Mouse (Mus musculus) intestine, postnatal 0 days (tissue): Measurements from ENCODE around the gene Rnf180. TPM values are rescaled to one million over a fixed set of nuclear protein-coding genes. Genes with fewer than 3 reads are reported as not detected.
A peak's percentile ranks its signal among the peaks of the same experiment; 100 is the strongest.

Experiments
- ATAC-seq: fragments of 200-750 bp; cut with Nextera tagmentation; 2 replicates; pipeline ENCODE4 v1.8.0; 2017; ENCODE audit warnings: mild to moderate bottlenecking, moderate TSS enrichment, moderate library complexity
- H3K27ac ChIP-seq: fragments of 300-500 bp; sonication (generic); 2 replicates; pipeline ENCODE4 v1.5.1; 2014; ENCODE audit warnings: mild to moderate bottlenecking, low read depth, low read length, moderate library complexity
- H3K27me3 ChIP-seq: fragments of 300-500 bp; sonication (generic); replicated peaks from 2 replicates; pipeline ENCODE4 v1.6.1; 2014; ENCODE audit warnings: low read length, mixed read lengths; ENCODE audit not compliant: control insufficient read depth, insufficient read depth
- H3K36me3 ChIP-seq: fragments of 300-500 bp; sonication (generic); 2 replicates; pipeline ENCODE4 v1.6.1; 2014; ENCODE audit warnings: mild to moderate bottlenecking, moderate library complexity; ENCODE audit not compliant: control insufficient read depth, insufficient read depth
- H3K4me1 ChIP-seq: fragments of 300-500 bp; sonication (generic); replicated peaks from 2 replicates; pipeline ENCODE4 v1.6.1; 2014; ENCODE audit warnings: antibody characterized with exemption, low read length, mixed read lengths; ENCODE audit not compliant: control insufficient read depth, insufficient read depth
- H3K4me2 ChIP-seq: fragments of 300-500 bp; sonication (generic); replicated peaks from 2 replicates; pipeline ENCODE4 v1.6.1; 2014; ENCODE audit warnings: low read depth, mild to moderate bottlenecking, moderate library complexity
- H3K4me3 ChIP-seq: fragments of 300-500 bp; sonication (generic); 2 replicates; pipeline ENCODE4 v1.5.1; 2014; ENCODE audit warnings: low read depth, low read length
- H3K9ac ChIP-seq: fragments of 300-500 bp; sonication (generic); 2 replicates; pipeline ENCODE4 v1.6.1; 2014; ENCODE audit warnings: mild to moderate bottlenecking, low read depth, low read length
- H3K9me3 ChIP-seq: fragments of 300-500 bp; sonication (generic); 2 replicates; pipeline ENCODE4 v1.6.1; 2016; ENCODE audit warnings: mixed run types; ENCODE audit not compliant: control insufficient read depth
- CTCF ChIP-seq: sonication (generic); IDR thresholded peaks from 2 replicates; pipeline ENCODE4 v1.5.1; 2016; ENCODE audit warnings: low read depth, mild to moderate bottlenecking, control low read depth, antibody characterized with exemption, moderate library complexity
- WGBS: fragments of 180-500 bp; shearing (Covaris S2); extraction: QIAGEN DNeasy Blood & Tissue Kit; methylation state at CpG from one replicate; pipeline ENCODE4 v1.1.7; 2014; 5-methylcytosine and 5-hydroxymethylcytosine counted together
- polyA plus RNA-seq: library from polyadenylated mRNA; unstranded; fragments of >200 nt; fragmentation: Nextera tagmentation; extraction: Ambion mirVana; gene quantifications from 2 replicates; pipeline ENCODE4 v1.2.1, GENCODE M21; 2015

Gene Rnf180
- polyA plus RNA-seq, 1 experiment from 2014 or later: 1.3 TPM

DNA sequence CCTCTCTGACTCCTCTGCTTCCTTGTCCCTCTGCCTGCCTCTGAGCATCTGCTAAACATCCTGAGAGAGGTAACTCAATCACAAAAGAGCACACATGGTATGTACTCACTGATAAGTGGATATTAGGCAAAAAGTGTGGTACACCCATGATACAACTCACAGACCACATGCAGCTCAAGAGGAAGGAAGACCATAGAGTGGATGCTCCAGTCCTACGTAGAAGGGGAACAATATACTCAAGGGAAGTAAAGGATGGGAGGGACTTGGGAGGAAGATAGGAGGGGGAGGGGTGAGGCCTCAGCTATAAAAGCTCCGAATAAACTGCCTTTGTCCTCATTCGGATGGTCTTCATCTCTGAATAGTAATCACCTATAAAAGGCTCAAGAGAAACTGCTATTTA lies 96.6 kb downstream of the Rnf180 start:
- no peak overlapping the region for H3K4me3 ChIP-seq

DNA sequence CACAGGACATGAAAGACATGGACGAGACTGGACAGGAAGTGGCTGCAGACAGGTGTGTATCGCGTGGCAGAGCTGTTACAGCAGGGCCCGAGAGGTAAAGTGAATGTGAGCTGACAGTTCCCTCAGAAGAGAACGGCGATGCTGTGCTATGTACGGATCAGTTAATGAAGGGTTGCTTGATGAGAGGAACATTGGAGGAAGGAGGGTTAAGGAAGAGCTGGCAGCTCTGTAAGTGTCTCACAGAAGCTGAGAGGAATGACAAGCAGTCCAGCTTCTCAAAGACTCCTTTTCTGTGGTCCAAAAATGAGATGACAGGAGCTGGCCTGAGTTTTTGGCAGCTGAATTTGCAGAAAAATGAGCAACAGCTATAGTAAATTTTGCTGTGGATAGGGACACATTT lies 101.0 kb downstream of the Rnf180 start:
- H3K4me1 ChIP-seq: no peaks in the 10 kb centered on the region
- H3K27me3 ChIP-seq: no peaks in the 10 kb centered on the region
- H3K27ac ChIP-seq: no peak overlapping the region
- no peak overlapping the region for H3K4me2 ChIP-seq
- no peaks in the 10 kb centered on the region for H3K36me3 ChIP-seq
- H3K9me3 ChIP-seq: no peaks in the 10 kb centered on the region
- no peak overlapping the region for H3K4me3 ChIP-seq
- no peak for TF ChIP-seq CTCF
- no peak for ATAC-seq
- WGBS: 77% methylated on average over 7 of the region's 7 CpGs
- H3K9ac ChIP-seq: no peak overlapping the region

More for the DNA sequence above, 96.6 kb downstream of the Rnf180 start:
- Histone ChIP-seq H3K27ac (no peak overlapping the region), H3K27me3 (no peaks in the 10 kb centered on the region), H3K4me1 (no peaks in the 10 kb centered on the region), H3K4me2 (no peak overlapping the region), H3K9ac (no peak overlapping the region), H3K36me3 (no peaks in the 10 kb centered on the region), H3K9me3 (no peaks in the 10 kb centered on the region)
- no peak for TF ChIP-seq CTCF
- ATAC-seq: no peak
- WGBS: 39% methylated on average over 3 of the region's 3 CpGs

DNA sequence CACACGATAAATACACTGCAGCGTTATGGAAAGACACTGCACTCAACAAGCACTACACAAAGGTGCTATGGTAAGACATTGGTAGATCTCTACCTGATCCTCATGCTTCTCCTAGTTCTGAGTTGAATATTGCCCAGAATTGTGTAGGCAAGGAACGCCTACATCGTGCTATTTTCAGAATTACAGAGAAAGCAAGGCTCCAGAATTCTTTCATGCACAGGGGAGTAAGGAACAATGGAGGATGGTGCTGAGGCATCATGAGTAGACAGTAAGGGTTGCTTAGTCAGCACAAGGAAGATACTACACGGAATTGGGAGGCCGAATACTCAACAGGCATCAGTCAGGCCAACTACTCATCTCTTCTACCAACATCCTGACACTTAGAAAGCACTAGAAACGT lies 105.9 kb downstream of the Rnf180 start:
- Histone ChIP-seq H3K4me2 (no peak overlapping the region), H3K4me3 (no peak overlapping the region), H3K4me1 (no peaks in the 10 kb centered on the region), H3K9ac (no peak overlapping the region), H3K27me3 (no peaks in the 10 kb centered on the region), H3K9me3 (no peaks in the 10 kb centered on the region), H3K27ac (no peak overlapping the region), H3K36me3 (no peaks in the 10 kb centered on the region)
- no peak for ATAC-seq
- no peak for TF ChIP-seq CTCF
- 89% methylated on average over 7 of the region's 7 CpGs for WGBS

DNA sequence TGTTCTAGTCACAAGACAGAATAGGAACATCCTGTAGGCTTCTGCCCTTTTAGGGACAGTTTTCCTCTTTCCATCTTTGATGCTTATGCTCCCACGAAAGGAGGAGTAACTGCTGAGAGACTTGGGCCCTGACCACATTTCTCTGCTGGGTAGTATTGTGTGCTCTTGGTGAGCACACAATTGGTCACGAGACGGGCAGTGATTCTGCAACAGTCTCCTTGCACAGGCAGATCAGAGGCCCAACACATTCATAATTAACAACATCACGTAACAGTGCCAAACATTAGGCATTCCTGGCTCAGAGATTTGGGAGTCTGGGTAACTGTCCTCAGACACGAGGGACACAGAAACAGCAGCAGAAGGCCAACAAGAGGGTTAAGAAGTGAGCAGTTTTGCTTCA lies 113.8 kb downstream of the Rnf180 start:
- no peak for ATAC-seq
- Histone ChIP-seq H3K9ac (no peak overlapping the region), H3K4me3 (no peak overlapping the region), H3K4me2 (no peak overlapping the region), H3K9me3 (no peaks in the 10 kb centered on the region), H3K4me1 (no peaks in the 10 kb centered on the region), H3K36me3 (no peaks in the 10 kb centered on the region), H3K27ac (no peak overlapping the region), H3K27me3 (no peaks in the 10 kb centered on the region)
- no peak for TF ChIP-seq CTCF
- 89% methylated on average over 5 of the region's 5 CpGs for WGBS

DNA sequence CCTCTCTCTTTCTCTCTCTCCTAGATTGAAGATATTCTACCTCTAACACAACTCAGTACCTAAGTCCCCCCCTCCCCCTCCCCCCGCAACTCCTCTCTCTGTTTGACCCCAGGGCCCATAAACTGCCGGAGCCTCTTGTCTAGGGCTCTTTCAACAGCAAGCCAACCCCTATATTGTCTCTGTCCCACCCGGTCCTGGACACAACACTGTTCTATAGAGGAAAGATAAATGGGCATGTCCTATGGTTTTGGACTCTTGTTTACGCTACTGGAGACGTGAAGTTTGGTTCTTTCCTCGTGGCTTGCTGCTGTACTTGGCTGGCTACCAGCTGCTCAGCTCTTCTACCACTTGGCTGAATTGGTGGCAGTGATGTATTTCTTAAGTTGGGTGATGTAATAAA lies 129.2 kb downstream of the Rnf180 start:
- Histone ChIP-seq H3K36me3 (no peaks in the 10 kb centered on the region), H3K4me1 (no peaks in the 10 kb centered on the region), H3K27ac (no peak overlapping the region), H3K4me2 (no peak overlapping the region), H3K9ac (no peak overlapping the region), H3K9me3 (no peaks in the 10 kb centered on the region), H3K4me3 (no peak overlapping the region), H3K27me3 (no peaks in the 10 kb centered on the region)
- WGBS: 63% methylated on average over 6 of the region's 6 CpGs
- TF ChIP-seq CTCF: no peak
- ATAC-seq: no peak

DNA sequence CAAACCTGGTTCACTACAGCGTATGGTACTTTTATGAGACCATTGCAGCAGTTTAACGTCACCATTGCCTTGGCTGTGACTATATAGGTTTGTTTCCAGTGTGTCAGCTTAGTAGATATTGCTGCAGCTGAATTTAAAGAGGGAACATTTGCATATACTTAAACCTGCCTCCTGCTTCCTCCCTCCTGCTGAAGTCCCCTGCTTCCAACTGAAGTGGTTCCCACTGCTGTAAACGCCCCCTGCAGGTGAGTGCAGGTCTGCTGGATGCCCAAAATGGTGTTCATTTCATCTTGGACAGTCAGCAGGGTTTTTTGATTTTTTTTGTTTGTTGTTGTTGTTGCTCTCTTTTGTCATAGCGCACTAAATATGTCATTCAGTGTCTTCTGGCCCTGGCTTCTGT lies 140.7 kb downstream of the Rnf180 start:
- no peak for ATAC-seq

DNA sequence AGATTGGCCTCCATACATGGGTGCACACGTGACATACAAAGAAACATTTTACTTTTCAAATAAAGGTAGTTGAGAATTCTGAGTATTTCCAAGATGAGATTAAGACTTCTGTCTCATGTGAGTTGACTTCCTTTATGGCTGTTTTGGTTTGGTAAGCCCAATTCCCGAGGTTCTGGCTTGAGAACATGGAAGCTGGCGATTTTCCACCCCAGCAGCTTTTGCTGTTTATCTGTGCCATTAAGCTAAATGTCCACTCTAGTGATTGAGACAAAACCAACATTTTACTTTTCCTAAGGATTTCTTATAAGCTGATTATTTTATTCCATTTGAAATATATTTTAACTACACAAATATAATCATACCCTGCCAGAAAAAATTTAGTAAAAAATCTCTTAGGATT lies 144.6 kb downstream of the Rnf180 start:
- WGBS: 79% methylated on average over 3 of the region's 3 CpGs
- no peaks in the 10 kb centered on the region for H3K36me3 ChIP-seq
- H3K27me3 ChIP-seq: no peaks in the 10 kb centered on the region
- no peak overlapping the region for H3K4me2 ChIP-seq
- H3K4me3 ChIP-seq: no peak overlapping the region
- no peaks in the 10 kb centered on the region for H3K4me1 ChIP-seq
- H3K27ac ChIP-seq: no peak overlapping the region
- no peak overlapping the region for H3K9ac ChIP-seq
- H3K9me3 ChIP-seq: no peaks in the 10 kb centered on the region
- ATAC-seq: no peak
- TF ChIP-seq CTCF: no peak

More for the DNA sequence above, 140.7 kb downstream of the Rnf180 start:
- TF ChIP-seq CTCF: peak; percentile 64
- H3K4me3 ChIP-seq: no peak overlapping the region
- no peaks in the 10 kb centered on the region for H3K9me3 ChIP-seq
- no peak overlapping the region for H3K27ac ChIP-seq
- no peaks in the 10 kb centered on the region for H3K4me1 ChIP-seq
- H3K27me3 ChIP-seq: no peaks in the 10 kb centered on the region
- H3K4me2 ChIP-seq: no peak overlapping the region
- WGBS: 68% methylated on average over 4 of the region's 4 CpGs
- H3K9ac ChIP-seq: no peak overlapping the region
- H3K36me3 ChIP-seq: no peaks in the 10 kb centered on the region
